Mouse (Mus musculus): ENCODE results near the gene Zranb1. TPM values are rescaled to one million over a fixed set of nuclear protein-coding genes. Genes with fewer than 3 reads are reported as not detected.

The Zranb1 gene
- polyA plus RNA-seq, 1 experiment from 2014 or later: 19.2 TPM

GRCm38 (mm10) chr7:133035901-133036300 lies 105.0 kb downstream of the Zranb1 start:
- Histone ChIP-seq H3K4me2 (ENCODE audit: low read depth, low read length) (no peak overlapping the region), H3K4me1 (ENCODE audit: control insufficient read depth, insufficient read depth, low read length) (peaks cover 26% of the 10 kb centered on the region), H3K36me3 (replicated peaks; ENCODE audit: control insufficient read depth, insufficient read depth, low read depth, low read length) (no peaks in the 10 kb centered on the region), H3K9ac (replicated peaks; ENCODE audit: low read length) (no peak overlapping the region), H3K9me3 (replicated peaks; ENCODE audit: control insufficient read depth, low read length) (no peaks in the 10 kb centered on the region), H3K4me3 (ENCODE audit: low read depth, low read length) (no peak overlapping the region), H3K27ac (replicated peaks; ENCODE audit: low read depth, low read length) (no peak overlapping the region), H3K27me3 (ENCODE audit: control insufficient read depth, insufficient read depth, low read length) (no peaks in the 10 kb centered on the region)
- DNase-seq (ENCODE audit: low spot score) (no peak), ATAC-seq (replicated peaks; ENCODE audit: insufficient number of reproducible peaks, low FRiP score, low TSS enrichment, low read depth) (no peak)

Other genes starting within 250 kb of the Zranb1 start
- 11.8 and 16.0 TPM in 2 replicates for gene Fam53b, start 117.3 kb upstream of the Zranb1 start, polyA plus RNA-seq (2014; fragmentation: Nextera tagmentation; extraction: Ambion mirVana)
- 84.1 and 90.8 TPM in 2 replicates for gene Eef1akmt2, start 78.5 kb upstream of the Zranb1 start, polyA plus RNA-seq (2014; fragmentation: Nextera tagmentation; extraction: Ambion mirVana)
- gene Abraxas2, start 71.9 kb upstream of the Zranb1 start, polyA plus RNA-seq (2014; fragmentation: Nextera tagmentation; extraction: Ambion mirVana): 39.3 and 41.3 TPM in 2 replicates
- gene Fgfr2, start 192.2 kb downstream of the Zranb1 start, polyA plus RNA-seq (2014; fragmentation: Nextera tagmentation; extraction: Ambion mirVana): 75.6 and 87.9 TPM in 2 replicates
- 129 and 131 TPM in 2 replicates for gene Ctbp2, start 193.2 kb downstream of the Zranb1 start, polyA plus RNA-seq (2014; fragmentation: Nextera tagmentation; extraction: Ambion mirVana)